Mouse (Mus musculus): ENCODE measurements at regions not wholly inside any gene's neighbourhood (a gene's known extent, or its start where the extent isn't known, plus 50 kb on each side); places are given as distances from the start of the nearest gene placed in this dataset.

GRCm38 (mm10) chr5:27963765-27964164, 107.4 kb upstream of the Insig1 start:
- DNase-seq (ENCODE audit: extremely low spot score in 1 of 2, low spot score in 1 of 2): no peak

GRCm38 (mm10) chr5:27995186-27995585, 76.0 kb upstream of the Insig1 start:
- DNase-seq (ENCODE audit: extremely low spot score in 1 of 2, low spot score in 1 of 2): peak; percentile 75 to 94

DNA sequence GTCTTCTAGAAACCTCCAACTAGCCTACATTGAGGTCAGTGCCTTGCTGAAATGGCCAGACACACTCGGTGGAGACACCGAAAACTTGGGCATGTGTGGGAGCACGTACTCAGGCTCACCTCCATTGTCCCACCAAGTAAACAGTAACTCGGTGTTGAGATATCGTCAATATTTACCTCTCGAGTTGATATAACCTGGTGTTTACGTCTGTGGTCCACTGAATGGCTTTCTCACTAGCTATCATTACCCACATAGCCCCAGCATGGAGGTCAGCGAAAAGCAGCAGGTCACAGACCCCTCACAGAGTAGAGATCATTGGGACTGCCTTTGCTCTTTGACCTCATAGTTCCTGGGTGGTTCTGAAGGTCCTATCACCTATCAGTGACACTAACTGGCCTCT, 73.4 kb upstream of the Insig1 start:
- no peak for DNase-seq (ENCODE audit: extremely low spot score in 1 of 2, low spot score in 1 of 2)

GRCm38 (mm10) chr5:28002922-28003321, 68.2 kb upstream of the Insig1 start:
- no peak for DNase-seq (ENCODE audit: extremely low spot score in 1 of 2, low spot score in 1 of 2)

- no peak for DNase-seq (ENCODE audit: extremely low spot score in 1 of 2, low spot score in 1 of 2)
Measured at GRCm38 (mm10) chr5:28003756-28004486, 67.2 kb upstream of the Insig1 start.

GRCm38 (mm10) chr5:28004487-28004827, 66.7 kb upstream of the Insig1 start:
- no peak for DNase-seq (ENCODE audit: extremely low spot score in 1 of 2, low spot score in 1 of 2)

DNA sequence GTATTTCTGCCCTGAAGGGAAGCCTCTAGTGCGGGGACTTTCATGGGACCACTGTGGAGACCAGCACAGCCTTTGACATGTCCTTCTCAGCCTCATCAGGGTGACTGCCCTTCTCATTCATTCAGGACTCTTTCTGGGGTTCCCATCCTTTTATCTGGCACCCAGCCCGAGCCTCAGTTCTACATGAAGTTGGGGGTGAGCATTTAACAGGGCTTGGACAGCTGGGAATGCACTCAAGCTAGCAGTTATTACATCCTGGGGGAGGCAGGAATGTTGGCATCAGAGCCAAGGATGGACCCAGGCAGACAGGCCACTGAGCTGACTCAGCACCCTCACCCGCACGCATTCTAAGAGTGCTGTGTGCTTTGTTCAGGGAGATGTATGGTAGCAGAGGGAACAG, 61.8 kb upstream of the Insig1 start:
- no peak for DNase-seq (ENCODE audit: extremely low spot score in 1 of 2, low spot score in 1 of 2)

DNA sequence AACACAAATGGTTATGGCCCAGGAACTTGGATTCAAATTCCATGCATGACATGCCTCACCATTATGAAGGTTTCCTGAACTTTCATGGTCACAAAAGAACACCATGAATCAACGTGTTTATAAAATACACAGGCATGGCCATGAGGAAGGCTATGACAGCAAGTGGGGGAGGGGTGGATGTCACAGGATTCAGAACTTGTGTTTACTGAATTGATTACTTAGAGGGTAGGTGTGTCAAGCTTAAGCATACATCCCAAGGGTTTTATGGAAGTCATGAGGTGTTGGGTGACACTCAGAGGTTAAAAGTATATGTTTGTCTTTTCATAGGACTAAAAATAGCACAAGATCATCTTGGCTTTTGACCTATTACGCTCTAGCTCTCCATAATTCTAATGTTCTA, 61.3 kb upstream of the Insig1 start:
- DNase-seq (ENCODE audit: extremely low spot score in 1 of 2, low spot score in 1 of 2): no peak

DNA sequence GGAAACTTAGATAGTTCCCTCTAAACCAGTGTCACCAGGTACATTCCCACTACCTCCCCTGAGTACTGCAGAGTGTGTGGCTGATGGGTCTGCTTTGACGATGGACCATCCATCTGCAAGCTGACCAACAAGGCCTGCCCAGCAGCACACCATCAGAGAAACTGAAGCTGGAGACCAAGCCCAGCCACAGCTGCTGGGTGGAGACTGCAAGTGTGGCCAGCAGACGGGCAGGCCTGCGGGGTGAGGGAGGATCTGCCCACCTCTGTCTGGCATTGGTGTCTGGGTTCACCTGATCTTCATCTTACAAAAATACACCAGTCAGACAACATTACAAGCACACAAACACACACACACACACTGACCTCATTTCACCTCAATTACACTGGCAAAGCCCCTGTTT, 60.6 kb upstream of the Insig1 start:
- DNase-seq (ENCODE audit: extremely low spot score in 1 of 2, low spot score in 1 of 2): no peak

GRCm38 (mm10) chr5:28012496-28012895, 58.7 kb upstream of the Insig1 start:
- DNase-seq (ENCODE audit: extremely low spot score in 1 of 2, low spot score in 1 of 2): no peak

- no peak for DNase-seq (ENCODE audit: extremely low spot score in 1 of 2, low spot score in 1 of 2)
Measured at GRCm38 (mm10) chr5:28013619-28014273, 57.4 kb upstream of the Insig1 start.

DNA sequence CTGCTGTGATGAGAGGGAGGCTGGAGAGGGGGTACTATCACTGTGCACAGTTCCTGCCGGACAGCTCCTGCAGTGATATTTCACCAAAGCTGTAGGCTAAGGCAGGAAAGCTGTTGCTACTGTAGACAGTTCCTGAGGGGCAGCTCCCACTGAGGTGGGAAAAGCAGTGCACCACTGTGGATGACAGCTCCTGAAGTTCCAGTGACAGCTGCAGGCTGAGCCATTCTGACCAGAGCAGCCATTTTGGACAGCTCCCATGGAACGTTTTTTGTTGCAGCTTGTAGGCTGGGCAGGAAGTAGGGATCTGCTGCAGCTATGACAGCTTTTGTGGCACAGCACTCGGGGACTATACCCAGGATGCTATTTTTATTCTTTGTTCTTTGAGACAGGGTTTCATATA, 51.3 kb upstream of the Insig1 start:
- DNase-seq (ENCODE audit: extremely low spot score in 1 of 2, low spot score in 1 of 2): no peak

Data from layer of hippocampus, postnatal 25 days (tissue).